ENCODE assay signal across 8 mouse cellular contexts in the genomic region with DNA sequence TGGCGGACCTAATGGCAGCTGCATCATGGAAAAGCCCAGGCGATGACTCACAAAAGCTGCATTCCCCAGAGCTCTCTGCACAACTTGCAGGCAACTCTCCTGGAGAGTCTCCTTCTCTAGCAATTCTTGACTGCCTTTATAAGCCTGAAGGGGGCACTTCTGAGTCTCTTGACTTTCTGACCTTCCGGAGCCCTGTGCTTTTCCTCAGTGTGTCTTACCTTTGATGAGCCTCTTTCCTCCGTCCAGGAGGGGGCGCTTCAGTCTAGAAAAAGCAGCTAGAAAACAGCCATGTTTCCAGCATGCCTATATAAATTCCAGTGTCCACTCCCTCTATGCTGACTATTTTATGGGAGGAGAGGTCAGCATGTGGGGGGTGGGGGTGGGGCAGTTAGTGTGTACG.
DNase-seq lines count a peak whose midpoint lies in the region; ATAC-seq and TF ChIP-seq lines count a peak whose summit lies in the region.

No protein-coding gene starts in this region.

- DNase-seq in kidney, adult 18-20 months = peak; percentile 42
- peak; percentile 51 for DNase-seq in G1E (ENCODE audit: low spot score)
- DNase-seq in cerebellum, adult 11-12 months = peak; percentile 19
- peak; percentile 40 to 50 for DNase-seq in heart, postnatal 36 days
- DNase-seq in thymus, postnatal 36 days = peak; percentile 59 to 65
- no peak for DNase-seq in left cerebral cortex, postnatal 25 days (ENCODE audit: low spot score in 2 of 2)

- intact Hi-C loops in heart, postnatal 36 days (cut with DNase I) = loop anchor here (2.0 kb wide), 2 partner anchors 227 to 295 kb away; no protein-coding TSS in a partner anchor
- intact Hi-C loops in left cerebral cortex, postnatal 25 days (cut with DNase I) = no loop called here

- H3K9me3 ChIP-seq in kidney, embryonic 16.5 days (ENCODE audit: low read length) = no peaks in the 10 kb centered on the region; the same call in 1 of the 2 replicates
- no peaks in the 10 kb centered on the region for H3K9me3 ChIP-seq in G1E (replicated peaks)

- H3K9ac ChIP-seq in kidney, embryonic 16.5 days (replicated peaks; ENCODE audit: low read length) = no peak overlapping the region

- H3K27ac ChIP-seq in kidney, embryonic 16.5 days (ENCODE audit: low read length) = no peak overlapping the region

- H3K4me1 ChIP-seq in kidney, embryonic 16.5 days (ENCODE audit: insufficient read depth, low read length) = 0 out of 2 replicates have a peak, but pooled peaks cover 6% of the 10 kb centered on the region
- H3K4me1 ChIP-seq in G1E (ENCODE audit: insufficient read depth, low read depth, low read length) = no peaks in the 10 kb centered on the region

- TF ChIP-seq CTCF in G1E (IDR thresholded peaks at IDR 0.05; ENCODE audit: low read depth, low read length) = peak; percentile 30

- no peaks in the 10 kb centered on the region for H3K36me3 ChIP-seq in kidney, embryonic 16.5 days (ENCODE audit: insufficient read depth, low read length)
- no peaks in the 10 kb centered on the region for H3K36me3 ChIP-seq in G1E (replicated peaks)

- 80% methylated on average over 6 of the region's 6 CpGs for WGBS in kidney, embryonic 16.5 days

- no peaks in the 10 kb centered on the region for H3K27me3 ChIP-seq in kidney, embryonic 16.5 days (ENCODE audit: insufficient read depth, low read length)
- peaks cover 9% of the 10 kb centered on the region for H3K27me3 ChIP-seq in G1E (ENCODE audit: insufficient read depth, low read length)

- no peak for ATAC-seq in kidney, embryonic 16.5 days (ENCODE audit: low FRiP score, low TSS enrichment)
- peak; percentile 34; the same call in 1 of the 2 replicates for ATAC-seq in G1E (ENCODE audit: extremely low read depth, insufficient number of reproducible peaks, low FRiP score, poor library complexity, severe bottlenecking)
- peak; percentile 81 for ATAC-seq in megakaryocyte, adult 5-6 weeks (ENCODE audit: poor library complexity, severe bottlenecking)

- no peak overlapping the region for H3K4me3 ChIP-seq in kidney, embryonic 16.5 days (ENCODE audit: low read length)
- H3K4me3 ChIP-seq in G1E (ENCODE audit: low read depth, low read length) = no peak overlapping the region

- no peak overlapping the region for H3K4me2 ChIP-seq in kidney, embryonic 16.5 days (replicated peaks; ENCODE audit: low read depth, low read length)

Comparison
In these comparisons a context has a peak if more than half of its experiments do, and no peak if none do; other contexts are left out.
1. DNase-seq: peak in kidney, adult 18-20 months (single experiment), G1E (single experiment), cerebellum, adult 11-12 months (single experiment), heart, postnatal 36 days (2 of 2) and thymus, postnatal 36 days (2 of 2); none in left cerebral cortex, postnatal 25 days (0 of 2).